Mouse (Mus musculus): ENCODE measurements at regions not wholly inside any gene's neighbourhood (a gene's known extent, or its start where the extent isn't known, plus 50 kb on each side); places are given as distances from the start of the nearest gene placed in this dataset.

DNA sequence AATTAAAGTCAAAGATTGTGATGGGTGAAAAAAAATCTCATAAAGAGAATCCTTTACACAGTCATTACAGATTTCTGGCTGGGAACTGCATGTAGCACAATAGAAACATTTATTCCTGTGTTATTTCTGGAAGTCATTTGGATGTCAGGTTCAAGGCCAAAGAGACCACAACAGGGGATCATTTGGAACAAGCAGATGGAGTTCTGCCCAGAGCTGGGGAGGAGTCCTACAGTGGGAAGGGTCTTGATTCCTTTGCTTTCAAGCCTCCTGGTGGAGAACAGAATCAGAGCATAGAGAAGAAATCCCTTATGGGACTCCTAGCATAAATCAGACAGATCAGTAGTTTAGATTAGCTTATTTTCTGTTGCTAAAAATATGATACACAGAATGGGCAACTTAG lies 392.4 kb downstream of the Rwdd3 start:
- no peaks in the 10 kb centered on the region for H3K36me3 ChIP-seq (ENCODE audit: insufficient read depth, low read length)
- no peaks in the 10 kb centered on the region for H3K4me1 ChIP-seq (replicated peaks; ENCODE audit: low read depth, low read length)
- no peak for TF ChIP-seq NANOG (IDR thresholded peaks at IDR 0.05; ENCODE audit: borderline replicate concordance, low read length)
- TF ChIP-seq POU5F1 (IDR thresholded peaks at IDR 0.05; ENCODE audit: borderline replicate concordance, low read length): no peak
- TF ChIP-seq CTCF (conservative IDR thresholded peaks at IDR 0.05; ENCODE audit: low read length): no peak
- H3K9me3 ChIP-seq (ENCODE audit: low read length): no peaks in the 10 kb centered on the region
- H3K27me3 ChIP-seq (ENCODE audit: insufficient read depth, low read length): no peaks in the 10 kb centered on the region
- no peak overlapping the region for H3K4me3 ChIP-seq (replicated peaks; ENCODE audit: low read length)

DNA sequence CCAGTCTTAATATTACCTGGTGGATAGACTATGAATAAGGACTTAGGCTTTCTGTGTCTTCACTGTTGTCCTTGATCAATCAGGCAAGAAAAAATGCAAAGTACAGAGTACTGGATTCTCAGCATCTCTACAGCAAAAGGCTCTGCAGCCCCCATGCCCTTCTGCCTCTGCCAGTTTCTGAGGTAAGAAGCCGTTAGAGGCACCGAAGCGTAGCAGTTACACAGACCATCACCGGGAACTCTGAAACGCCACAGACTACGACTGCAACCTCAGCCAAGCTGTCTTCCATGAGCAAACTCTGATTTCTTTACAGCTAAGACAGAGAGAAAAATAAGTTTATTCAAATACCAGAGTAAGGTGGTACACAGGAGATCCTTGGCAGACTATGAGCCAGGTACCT lies 396.5 kb downstream of the Rwdd3 start:
- Histone ChIP-seq H3K9me3 (ENCODE audit: low read length) (no peaks in the 10 kb centered on the region), H3K27me3 (ENCODE audit: insufficient read depth, low read length) (no peaks in the 10 kb centered on the region), H3K4me3 (replicated peaks; ENCODE audit: low read length) (no peak overlapping the region), H3K4me1 (replicated peaks; ENCODE audit: low read depth, low read length) (no peaks in the 10 kb centered on the region), H3K36me3 (ENCODE audit: insufficient read depth, low read length) (no peaks in the 10 kb centered on the region)
- TF ChIP-seq NANOG (IDR thresholded peaks at IDR 0.05; ENCODE audit: borderline replicate concordance, low read length): no peak
- no peak for TF ChIP-seq POU5F1 (IDR thresholded peaks at IDR 0.05; ENCODE audit: borderline replicate concordance, low read length)
- no peak for TF ChIP-seq CTCF (conservative IDR thresholded peaks at IDR 0.05; ENCODE audit: low read length)

DNA sequence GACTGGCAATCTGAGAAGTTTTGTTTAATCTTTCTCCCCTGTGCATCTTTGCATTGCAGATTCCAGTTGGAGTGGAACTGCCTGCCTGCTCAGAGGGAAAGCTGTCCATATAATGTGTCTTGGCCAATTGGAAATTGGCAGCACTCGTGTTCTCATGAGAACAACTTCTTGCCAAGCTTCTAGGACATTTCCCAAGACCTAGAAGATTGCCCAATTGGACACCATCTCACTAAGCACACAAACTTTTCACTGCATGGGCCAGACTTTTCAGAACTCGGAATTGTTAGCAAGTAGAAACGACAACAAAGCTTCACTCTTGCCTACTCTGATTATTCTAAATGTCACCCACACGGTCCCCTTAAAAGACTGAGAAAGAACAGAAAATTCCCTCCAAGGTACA lies 409.8 kb downstream of the Rwdd3 start:
- TF ChIP-seq CTCF (conservative IDR thresholded peaks at IDR 0.05; ENCODE audit: low read length): no peak
- no peak for TF ChIP-seq POU5F1 (IDR thresholded peaks at IDR 0.05; ENCODE audit: borderline replicate concordance, low read length)
- TF ChIP-seq NANOG (IDR thresholded peaks at IDR 0.05; ENCODE audit: borderline replicate concordance, low read length): no peak
- Histone ChIP-seq H3K4me3 (replicated peaks; ENCODE audit: low read length) (no peak overlapping the region), H3K4me1 (replicated peaks; ENCODE audit: low read depth, low read length) (no peaks in the 10 kb centered on the region), H3K27me3 (ENCODE audit: insufficient read depth, low read length) (no peaks in the 10 kb centered on the region), H3K9me3 (ENCODE audit: low read length) (no peaks in the 10 kb centered on the region), H3K36me3 (ENCODE audit: insufficient read depth, low read length) (no peaks in the 10 kb centered on the region)

DNA sequence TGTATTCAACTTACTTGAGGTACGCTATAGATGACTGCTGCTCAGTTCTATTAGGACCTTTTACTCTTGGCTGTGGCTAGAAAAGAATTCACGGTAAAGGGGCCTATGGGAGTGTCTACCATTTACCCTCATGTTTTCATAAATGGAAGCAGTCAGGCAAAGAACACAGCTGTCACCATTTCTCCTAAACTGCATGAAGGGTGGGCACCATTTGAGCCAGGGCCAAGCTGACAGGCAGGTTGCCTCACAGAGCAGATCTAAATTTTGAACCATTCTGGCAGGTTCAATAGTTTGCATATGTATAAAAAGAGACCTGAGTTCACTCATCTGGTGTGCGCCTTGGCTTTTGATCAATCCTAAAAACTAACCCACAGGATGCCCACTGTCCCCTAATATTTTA lies 410.3 kb downstream of the Rwdd3 start:
- Histone ChIP-seq H3K4me3 (replicated peaks; ENCODE audit: low read length) (no peak overlapping the region), H3K4me1 (replicated peaks; ENCODE audit: low read depth, low read length) (no peaks in the 10 kb centered on the region), H3K9me3 (ENCODE audit: low read length) (no peaks in the 10 kb centered on the region), H3K27me3 (ENCODE audit: insufficient read depth, low read length) (no peaks in the 10 kb centered on the region), H3K36me3 (ENCODE audit: insufficient read depth, low read length) (no peaks in the 10 kb centered on the region)
- no peak for TF ChIP-seq NANOG (IDR thresholded peaks at IDR 0.05; ENCODE audit: borderline replicate concordance, low read length)

DNA sequence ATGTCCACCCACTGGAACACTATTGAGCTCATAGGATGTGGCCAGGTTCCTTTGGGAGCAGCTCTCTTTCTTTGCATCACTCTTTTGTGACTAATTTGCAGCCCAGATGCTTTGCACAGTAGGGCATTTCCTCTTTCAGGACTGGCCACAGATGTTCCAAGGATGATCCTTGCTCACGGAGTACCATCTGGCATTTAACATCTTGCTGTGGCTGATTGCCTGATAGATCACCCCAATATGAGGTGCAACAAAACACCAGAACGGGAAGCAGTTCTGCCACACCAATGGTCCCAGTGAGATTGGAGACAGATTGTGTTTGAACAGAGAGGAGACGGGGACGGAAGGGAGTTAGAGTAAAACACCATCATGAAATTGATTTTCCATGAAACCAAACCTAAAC lies 423.0 kb downstream of the Rwdd3 start:
- TF ChIP-seq POU5F1 (IDR thresholded peaks at IDR 0.05; ENCODE audit: borderline replicate concordance, low read length) (no peak), NANOG (IDR thresholded peaks at IDR 0.05; ENCODE audit: borderline replicate concordance, low read length) (no peak), CTCF (conservative IDR thresholded peaks at IDR 0.05; ENCODE audit: low read length) (no peak)
- H3K4me1 ChIP-seq (replicated peaks; ENCODE audit: low read depth, low read length): no peaks in the 10 kb centered on the region
- H3K4me3 ChIP-seq (replicated peaks; ENCODE audit: low read length): no peak overlapping the region
- 0 out of 2 replicates have a peak, but pooled peaks cover 7% of the 10 kb centered on the region for H3K9me3 ChIP-seq (ENCODE audit: low read length)
- H3K36me3 ChIP-seq (ENCODE audit: insufficient read depth, low read length): no peaks in the 10 kb centered on the region
- no peaks in the 10 kb centered on the region for H3K27me3 ChIP-seq (ENCODE audit: insufficient read depth, low read length)

DNA sequence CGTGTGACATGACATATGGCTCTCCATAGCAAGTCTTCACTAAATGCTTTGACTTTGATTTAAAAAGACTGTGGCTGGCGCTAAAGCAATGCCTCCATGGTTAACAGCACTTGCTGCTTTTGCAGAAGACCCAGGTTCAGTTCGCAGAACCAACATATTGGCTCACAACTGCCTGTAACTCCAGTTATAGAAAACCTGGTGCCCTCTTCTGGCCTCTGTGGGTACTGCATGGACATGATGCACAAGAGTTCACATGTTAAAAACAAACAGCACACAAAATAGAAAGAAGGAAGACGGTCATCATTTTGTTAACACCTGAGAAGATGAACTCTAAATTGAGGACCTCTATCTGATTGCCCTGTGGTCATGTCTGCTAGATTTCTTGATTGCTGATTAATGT lies 423.8 kb downstream of the Rwdd3 start:
- no peaks in the 10 kb centered on the region for H3K36me3 ChIP-seq (ENCODE audit: insufficient read depth, low read length)
- H3K4me1 ChIP-seq (replicated peaks; ENCODE audit: low read depth, low read length): no peaks in the 10 kb centered on the region
- no peak overlapping the region for H3K4me3 ChIP-seq (replicated peaks; ENCODE audit: low read length)
- no peaks in the 10 kb centered on the region for H3K9me3 ChIP-seq (ENCODE audit: low read length)
- no peaks in the 10 kb centered on the region for H3K27me3 ChIP-seq (ENCODE audit: insufficient read depth, low read length)
- TF ChIP-seq NANOG (IDR thresholded peaks at IDR 0.05; ENCODE audit: borderline replicate concordance, low read length) (no peak), CTCF (conservative IDR thresholded peaks at IDR 0.05; ENCODE audit: low read length) (peak; percentile 67)

DNA sequence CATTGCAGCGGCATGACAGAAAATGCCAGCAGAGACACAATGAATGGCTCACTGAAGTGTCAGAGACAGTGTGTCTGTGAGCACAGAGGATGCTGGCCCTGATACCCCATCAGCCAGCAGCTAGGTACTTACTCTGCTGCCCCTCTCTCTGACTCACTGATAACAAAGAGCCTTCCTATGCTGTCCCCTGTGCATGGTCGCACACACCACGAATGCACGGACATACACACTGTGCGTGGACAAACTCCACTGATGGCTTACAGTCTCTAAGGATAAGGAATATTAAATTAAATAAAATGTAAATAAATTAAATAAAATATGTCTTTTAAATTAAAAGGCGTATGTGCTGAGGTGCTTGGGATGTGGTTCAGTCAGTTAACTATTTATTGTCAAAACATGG lies 438.2 kb downstream of the Rwdd3 start:
- H3K27me3 ChIP-seq (ENCODE audit: insufficient read depth, low read length): no peaks in the 10 kb centered on the region
- no peaks in the 10 kb centered on the region for H3K36me3 ChIP-seq (ENCODE audit: insufficient read depth, low read length)
- TF ChIP-seq POU5F1 (IDR thresholded peaks at IDR 0.05; ENCODE audit: borderline replicate concordance, low read length) (no peak), CTCF (conservative IDR thresholded peaks at IDR 0.05; ENCODE audit: low read length) (no peak), NANOG (IDR thresholded peaks at IDR 0.05; ENCODE audit: borderline replicate concordance, low read length) (no peak)

DNA sequence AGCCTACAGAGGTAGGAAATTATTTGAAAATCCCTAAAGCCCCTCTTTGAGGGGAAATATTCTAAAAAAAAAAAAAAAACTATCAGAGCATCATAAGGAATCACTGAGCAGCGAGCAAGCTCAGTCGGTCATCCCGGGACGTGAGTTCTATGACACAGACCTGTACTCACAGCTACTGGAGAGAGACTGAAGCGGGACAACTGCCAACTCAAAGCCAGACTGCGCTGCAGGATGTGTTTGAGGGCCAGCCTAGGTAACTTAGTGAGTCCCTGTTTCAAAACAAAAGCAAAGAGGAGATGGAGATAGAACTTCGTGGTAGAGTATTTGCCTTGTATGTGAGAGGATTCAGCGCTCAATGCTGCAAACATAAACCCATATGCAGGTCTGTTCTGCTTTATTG lies 439.1 kb downstream of the Rwdd3 start:
- no peak overlapping the region for H3K4me3 ChIP-seq (replicated peaks; ENCODE audit: low read length)
- no peaks in the 10 kb centered on the region for H3K36me3 ChIP-seq (ENCODE audit: insufficient read depth, low read length)
- no peaks in the 10 kb centered on the region for H3K4me1 ChIP-seq (replicated peaks; ENCODE audit: low read depth, low read length)
- TF ChIP-seq POU5F1 (IDR thresholded peaks at IDR 0.05; ENCODE audit: borderline replicate concordance, low read length): no peak
- no peak for TF ChIP-seq CTCF (conservative IDR thresholded peaks at IDR 0.05; ENCODE audit: low read length)
- H3K27me3 ChIP-seq (ENCODE audit: insufficient read depth, low read length): no peaks in the 10 kb centered on the region
- H3K9me3 ChIP-seq (ENCODE audit: low read length): no peaks in the 10 kb centered on the region

More for the DNA sequence above, 438.2 kb downstream of the Rwdd3 start:
- H3K4me1 ChIP-seq (replicated peaks; ENCODE audit: low read depth, low read length): no peaks in the 10 kb centered on the region
- H3K4me3 ChIP-seq (replicated peaks; ENCODE audit: low read length): no peak overlapping the region
- no peaks in the 10 kb centered on the region for H3K9me3 ChIP-seq (ENCODE audit: low read length)

DNA sequence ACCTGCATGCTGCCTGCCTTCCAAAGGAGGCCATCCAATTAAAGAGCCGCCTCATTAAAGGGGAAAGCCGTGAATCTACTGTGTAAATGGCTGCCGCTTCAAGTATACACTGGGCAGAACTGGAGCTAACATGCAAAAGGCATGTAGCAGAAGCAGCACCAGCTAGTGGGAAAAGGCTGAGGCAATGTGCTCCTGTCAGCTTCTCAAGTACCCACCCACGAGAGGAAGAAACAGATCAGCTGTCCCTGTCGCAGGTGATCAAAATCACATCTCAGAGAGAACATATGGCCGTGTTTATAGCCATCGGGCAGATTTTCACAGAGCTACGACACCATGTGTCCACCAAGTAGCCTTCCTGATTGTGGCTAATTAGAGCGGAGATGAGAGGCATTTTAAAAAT lies 440.2 kb downstream of the Rwdd3 start:
- H3K4me3 ChIP-seq (replicated peaks; ENCODE audit: low read length): no peak overlapping the region
- no peaks in the 10 kb centered on the region for H3K9me3 ChIP-seq (ENCODE audit: low read length)
- H3K36me3 ChIP-seq (ENCODE audit: insufficient read depth, low read length): no peaks in the 10 kb centered on the region
- H3K27me3 ChIP-seq (ENCODE audit: insufficient read depth, low read length): no peaks in the 10 kb centered on the region
- no peaks in the 10 kb centered on the region for H3K4me1 ChIP-seq (replicated peaks; ENCODE audit: low read depth, low read length)
- TF ChIP-seq CTCF (conservative IDR thresholded peaks at IDR 0.05; ENCODE audit: low read length) (no peak), POU5F1 (IDR thresholded peaks at IDR 0.05; ENCODE audit: borderline replicate concordance, low read length) (no peak), NANOG (IDR thresholded peaks at IDR 0.05; ENCODE audit: borderline replicate concordance, low read length) (no peak)

All from E14TG2a.4 (cell line).